Mouse (Mus musculus): ENCODE measurements at regions not wholly inside any gene's neighbourhood (a gene's known extent, or its start where the extent isn't known, plus 50 kb on each side); places are given as distances from the start of the nearest gene placed in this dataset.

DNA sequence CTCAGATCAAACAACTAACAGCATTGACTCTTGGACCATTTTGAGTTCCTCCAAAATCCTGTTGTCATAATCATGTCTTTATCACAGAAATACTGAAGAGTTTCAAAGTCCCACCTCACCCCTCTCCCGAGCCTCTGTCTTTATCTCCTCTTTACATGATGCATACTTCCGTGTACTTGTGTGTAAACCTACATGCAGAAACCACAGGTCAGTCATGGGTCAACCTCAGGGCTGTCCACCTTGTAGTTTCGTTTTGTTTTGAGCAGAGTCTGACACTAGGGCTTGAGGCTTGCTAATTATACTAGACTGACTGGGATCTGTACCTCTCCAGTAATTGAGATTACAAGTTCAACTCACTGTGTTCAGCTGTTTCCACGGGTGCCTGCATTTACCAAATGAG lies 348.4 kb upstream of the Acvr2a start:
- DNase-seq: no peak

DNA sequence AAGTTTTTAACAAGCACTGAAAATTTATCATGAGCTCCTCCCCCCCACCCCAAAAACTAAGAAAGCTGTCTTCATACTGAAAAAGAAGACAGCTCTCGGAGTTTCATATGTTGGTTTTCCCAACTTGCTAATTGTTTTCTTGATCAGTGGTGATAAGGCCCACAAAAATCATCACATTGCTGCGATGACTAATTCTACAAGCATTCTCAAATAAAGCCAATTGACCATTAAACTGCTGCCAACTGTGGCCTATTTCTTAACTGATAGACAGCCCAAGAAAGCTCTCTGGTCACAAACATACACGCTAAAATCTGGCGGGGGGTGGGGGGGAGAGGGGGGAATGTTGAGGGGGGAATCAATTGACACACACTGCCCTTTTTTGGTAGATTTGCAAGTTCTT lies 345.0 kb upstream of the Acvr2a start:
- no peak for DNase-seq

DNA sequence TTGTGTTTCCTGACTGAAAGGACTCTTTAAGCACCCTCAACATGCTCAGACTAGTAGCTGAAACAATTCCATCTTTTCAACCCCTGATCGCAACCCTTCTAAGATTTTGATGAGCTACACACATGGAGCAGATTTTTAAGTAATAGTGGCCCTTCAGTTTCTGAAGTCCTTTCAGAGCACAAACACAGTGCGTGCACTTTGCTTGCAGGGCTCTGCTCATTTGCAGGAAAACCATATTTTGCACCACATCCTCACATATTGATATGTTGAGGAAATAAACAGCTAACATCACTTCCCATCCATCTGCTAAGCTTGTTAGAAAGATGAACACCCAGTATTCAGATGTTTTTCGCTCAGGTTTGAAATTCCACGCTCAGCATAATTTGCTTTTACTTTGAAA lies 344.6 kb upstream of the Acvr2a start:
- DNase-seq: no peak

DNA sequence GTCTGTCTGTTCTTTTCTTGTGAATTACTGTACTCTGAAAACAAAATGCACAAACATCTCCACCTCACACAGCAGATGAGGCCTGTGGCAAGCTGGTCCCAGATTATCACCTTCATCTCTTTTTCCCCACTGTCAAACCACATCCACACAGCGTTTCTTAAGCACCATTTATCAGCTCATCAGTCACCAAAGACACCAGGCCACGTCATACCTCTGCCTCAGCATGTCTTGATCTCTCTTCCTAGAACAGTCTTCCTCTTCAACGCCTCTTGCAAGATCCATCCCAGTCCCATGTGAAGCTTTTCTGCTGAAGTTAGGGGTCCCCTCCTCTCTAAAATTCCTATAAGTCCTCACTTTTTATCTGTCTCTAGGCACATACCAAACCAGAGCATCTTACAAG lies 340.8 kb upstream of the Acvr2a start:
- DNase-seq: no peak

DNA sequence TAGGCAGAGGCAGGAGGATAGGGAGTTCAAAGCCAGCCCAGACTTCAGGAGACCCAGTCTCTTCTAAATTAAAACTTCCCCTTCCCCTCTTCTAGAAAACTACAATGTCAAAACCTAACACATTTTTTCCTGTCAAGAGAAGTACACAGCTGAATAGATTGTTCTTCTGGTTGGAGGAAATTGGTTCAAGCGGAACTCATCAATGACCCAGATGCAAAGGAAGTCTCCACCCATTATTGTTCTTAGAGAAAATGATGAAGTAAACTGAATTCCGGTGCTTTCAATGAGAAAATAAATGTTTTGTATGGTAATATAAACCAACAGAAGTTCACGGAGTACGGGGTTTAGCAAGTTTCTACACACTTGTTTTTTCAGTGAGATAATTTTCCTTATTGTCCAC lies 339.3 kb upstream of the Acvr2a start:
- no peak for DNase-seq

DNA sequence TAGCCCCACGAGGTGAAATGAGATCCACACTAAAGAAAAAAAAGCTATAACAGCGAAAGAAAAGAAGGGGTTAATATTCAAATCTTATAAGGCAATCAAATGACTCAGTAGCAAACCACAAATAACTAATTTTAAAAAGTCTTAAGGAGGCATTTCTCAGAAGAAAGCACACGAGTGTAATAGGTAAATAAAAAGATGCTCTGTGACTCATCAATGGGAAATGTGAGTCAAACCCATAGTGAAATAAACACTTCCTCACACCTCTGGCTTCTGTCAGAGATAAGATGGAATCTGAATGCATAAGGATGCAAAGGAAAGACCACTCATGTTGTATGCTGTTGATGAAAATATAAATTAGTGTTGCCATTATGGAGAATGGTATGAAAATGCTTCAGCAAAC lies 337.1 kb upstream of the Acvr2a start:
- DNase-seq: no peak

DNA sequence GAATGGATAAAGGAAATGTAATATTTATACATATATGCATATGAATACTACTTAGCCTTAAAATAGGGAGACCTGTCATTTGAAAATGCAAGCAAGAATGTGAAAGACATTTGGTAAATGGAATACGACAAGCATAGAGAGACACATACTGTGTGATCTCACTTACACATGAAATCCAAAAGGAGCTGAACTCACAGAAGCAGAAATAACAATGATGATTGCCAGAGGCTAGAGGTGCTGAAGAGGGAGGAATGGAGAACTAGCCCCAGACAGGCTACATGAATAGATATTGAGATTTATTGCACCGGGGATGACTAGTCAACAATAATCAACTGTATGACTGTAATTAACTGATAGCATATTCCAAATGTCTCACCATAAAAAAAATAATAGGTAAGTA lies 336.6 kb upstream of the Acvr2a start:
- no peak for DNase-seq

DNA sequence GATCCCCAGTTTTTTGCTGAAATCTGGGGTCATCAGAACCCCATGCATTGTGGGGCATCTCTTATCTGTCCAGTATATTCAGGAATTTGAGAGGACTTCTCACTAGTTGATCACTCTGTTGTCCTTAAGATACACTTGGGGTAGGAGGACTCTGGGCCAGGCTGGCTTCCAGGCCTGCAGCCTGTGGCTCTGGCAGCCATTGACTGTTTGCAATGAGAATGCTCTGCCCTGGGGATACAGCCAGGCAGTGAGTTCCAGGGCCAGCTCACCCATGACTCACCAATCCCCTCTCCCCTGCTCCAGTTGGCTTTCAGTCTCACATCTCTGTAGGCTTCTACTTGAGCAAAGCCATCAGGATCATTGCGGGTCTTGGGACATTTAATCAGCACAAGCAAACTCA lies 334.3 kb upstream of the Acvr2a start:
- peak in 1 of 2 experiments; percentile 34 for DNase-seq

DNA sequence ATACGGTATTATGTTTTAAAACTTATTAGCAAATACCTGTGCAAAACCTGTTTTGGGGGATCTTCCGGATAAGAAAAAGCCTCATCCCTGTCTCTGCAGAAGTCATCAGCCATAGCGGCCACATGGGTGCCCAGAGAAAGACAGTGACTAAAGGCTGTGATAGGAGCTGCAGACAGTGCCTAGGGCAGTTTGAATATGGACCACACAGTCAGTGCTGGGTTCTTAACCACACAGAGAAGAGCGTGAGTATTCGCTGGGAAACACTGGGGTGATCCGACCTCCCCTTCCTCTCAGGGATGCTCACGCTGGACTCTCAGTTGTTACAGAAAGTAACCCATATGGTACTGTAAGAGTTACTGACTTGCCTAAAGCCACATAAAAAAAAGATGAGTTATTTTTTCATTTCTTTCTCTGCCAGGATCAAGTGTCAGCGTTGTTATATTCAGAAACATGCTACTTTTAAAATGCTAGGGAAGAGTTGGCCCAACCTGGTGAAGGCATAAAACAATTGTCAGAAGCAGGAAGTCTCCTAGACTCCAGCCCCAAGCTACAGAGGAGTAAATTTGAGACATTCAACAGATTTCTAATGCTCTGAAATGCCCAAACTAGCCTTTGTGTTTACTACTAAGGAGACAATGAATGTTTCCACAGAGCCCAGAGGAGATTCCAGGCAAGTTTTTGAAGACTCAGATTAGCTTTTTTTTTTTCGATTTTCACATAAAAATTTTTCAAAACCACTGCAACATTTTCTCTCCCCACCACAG lies 333.3 kb upstream of the Acvr2a start:
- DNase-seq: no peak

DNA sequence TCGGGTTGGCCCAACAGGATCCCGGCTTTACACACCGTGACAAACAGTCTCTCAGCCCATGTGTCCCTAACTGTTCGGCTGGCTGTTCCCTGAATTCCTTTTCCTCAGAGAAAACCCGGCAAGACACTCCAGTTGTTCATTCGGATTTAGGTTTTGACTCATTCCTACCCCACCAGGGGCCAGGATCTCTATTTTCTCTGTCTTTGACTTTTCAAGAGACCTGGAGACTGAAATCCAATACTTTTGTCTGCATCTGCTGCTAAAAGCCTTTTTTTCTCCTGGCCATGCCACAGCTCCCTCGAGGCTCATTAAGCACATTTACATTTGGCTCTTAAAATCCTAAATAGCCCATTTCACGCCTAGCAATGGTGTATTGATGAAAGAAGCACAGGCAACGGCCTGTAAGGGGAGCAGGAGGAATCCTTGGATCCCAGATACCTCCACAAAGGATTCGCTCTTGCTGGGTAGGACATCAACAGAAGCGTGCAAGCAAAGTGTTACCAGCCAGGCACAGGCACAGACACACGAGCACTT lies 332.6 kb upstream of the Acvr2a start:
- peak; percentile 7 to 9 for DNase-seq

DNA sequence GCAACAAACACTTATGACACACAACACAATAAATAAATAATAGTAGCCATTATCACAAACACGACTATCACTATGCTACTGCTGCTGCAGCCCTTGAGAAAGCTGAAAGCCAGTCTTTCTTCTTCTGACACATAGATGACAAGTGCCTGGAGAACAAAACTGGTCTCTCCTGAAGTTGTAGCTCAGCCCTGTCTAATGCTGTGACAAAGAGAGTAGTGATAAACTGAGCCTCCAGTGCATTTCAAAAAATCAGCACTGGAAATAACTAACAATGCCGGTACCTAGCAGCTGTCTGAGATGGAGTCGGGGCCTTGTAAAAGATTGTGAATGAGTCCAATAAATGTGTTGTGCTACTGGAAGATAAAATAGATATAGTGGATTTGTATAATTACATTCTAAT lies 320.3 kb upstream of the Acvr2a start:
- no peak for DNase-seq

DNA sequence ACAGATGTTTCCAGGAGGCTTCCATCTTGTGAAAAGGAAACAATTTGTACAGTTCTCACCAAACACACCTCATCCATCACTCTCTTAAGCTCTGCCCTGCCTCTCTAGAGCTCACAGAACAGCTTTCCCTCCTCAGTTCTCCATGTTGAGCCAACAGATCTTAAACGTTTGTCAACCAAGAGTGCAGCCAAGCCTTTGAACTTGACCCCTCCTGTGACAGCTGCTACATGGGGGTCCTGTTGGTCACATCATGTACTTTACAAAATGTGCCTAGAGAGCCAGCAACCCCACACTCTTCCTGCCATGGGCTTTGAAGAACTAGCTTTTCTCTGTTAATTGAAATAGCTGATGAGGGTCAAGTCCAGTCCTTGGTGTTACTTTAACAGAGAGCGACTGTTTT lies 319.8 kb upstream of the Acvr2a start:
- DNase-seq: no peak

DNA sequence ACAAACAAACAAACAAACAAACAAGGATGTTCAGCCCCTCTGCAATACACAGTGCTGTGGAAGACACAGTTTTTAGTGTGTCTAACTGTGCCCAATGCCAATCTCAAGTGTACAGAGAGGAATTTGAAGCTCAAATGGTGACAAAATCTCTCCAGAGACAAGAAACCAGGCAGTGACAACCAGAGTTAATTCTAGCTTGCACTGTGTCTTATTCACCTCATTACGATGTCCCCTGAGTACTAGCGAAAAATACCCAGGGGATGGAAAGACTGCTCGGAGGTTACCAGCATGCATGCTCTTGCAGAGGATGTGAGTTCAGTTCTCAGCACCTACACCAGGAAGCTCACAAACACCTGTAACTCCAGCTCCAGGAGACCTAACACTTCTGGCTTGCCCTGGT lies 319.3 kb upstream of the Acvr2a start:
- no peak for DNase-seq

DNA sequence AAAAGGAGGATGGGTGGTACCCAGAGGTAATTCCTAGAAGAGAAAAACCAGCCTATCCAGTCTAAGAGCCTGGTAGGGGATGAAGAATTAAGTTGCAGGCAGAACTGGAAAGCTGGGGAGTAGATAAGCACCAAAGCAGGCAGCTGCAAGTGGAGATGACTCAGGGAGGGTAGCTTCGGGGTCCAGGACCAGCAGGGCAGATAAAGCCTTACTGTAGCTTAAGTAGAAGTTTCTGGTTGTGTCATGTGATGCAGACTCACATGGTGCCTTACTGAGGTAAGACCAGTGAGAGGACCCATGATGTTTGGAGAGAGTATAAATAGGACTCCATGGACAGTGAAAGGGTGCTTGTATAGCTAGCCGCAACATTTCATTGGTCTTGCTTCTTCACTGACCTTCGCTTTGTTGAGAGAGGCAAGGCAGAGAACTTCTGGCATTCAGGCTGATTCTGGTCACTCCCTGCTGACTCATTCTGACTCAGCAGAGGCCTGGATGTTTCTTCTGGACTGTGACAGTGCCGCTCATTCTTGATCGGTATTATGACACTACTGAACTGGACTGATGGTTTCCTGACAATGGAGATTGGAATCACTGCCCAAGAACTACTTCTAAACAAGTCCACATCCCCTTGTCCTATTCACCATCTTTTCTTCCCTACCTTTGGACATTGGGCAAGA lies 315.7 kb upstream of the Acvr2a start:
- DNase-seq: no peak

DNA sequence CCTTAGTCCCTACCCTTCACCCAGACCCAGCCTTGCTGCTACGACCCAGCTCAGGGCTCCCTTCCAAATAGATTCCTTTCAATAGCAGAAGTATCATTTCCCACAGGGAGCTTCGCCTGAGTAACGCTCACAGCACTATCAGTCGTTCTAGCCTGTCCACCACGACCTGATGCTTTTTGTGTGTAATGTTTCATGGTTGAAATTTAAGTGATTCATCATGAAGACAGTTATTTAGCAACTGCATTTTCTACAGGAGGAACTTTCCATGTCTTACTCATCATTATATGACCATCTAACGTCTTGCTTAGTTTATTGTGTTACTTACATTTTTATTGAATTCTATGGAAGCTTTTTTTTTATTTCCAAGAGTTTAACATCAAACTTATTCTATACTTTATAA lies 314.5 kb upstream of the Acvr2a start:
- no peak for DNase-seq

DNA sequence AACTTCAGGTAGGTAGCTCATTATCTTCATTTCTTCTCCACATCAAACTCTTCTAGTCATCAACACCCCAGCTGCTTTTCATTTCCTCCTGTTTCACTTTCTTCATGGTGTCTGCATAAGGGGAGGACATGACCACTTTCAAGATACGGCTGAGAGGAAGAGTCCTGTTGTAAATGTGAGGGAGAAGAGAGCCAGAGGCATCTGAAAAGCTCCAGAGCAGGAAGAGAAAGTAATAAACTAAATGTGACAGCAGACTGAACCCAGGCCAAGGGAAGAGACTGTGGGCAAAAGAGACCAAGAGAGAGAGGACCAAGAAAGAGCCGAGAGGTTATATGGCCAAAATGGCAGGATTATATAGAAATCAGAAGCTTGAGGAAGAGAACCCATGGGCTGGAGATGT lies 312.5 kb upstream of the Acvr2a start:
- DNase-seq: no peak

DNA sequence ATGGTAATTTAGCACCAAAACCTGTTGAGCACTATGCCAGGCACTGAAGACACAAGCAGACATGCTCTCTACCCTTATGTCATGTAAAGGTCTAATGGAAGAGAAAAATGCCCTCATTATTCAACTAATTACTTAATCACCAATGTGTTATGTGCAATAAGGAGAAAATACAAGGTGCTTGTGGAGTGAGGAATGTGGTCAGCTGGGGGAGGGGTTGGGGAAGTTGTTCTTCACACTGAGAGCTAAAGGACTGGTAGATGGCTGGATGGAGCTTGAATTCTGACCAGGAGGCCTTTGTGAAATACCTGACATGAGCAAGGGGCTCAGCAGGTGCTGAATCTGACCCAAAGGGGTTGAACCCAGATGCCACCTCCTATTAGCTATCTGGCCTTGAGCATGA lies 300.1 kb upstream of the Acvr2a start:
- DNase-seq: no peak

DNA sequence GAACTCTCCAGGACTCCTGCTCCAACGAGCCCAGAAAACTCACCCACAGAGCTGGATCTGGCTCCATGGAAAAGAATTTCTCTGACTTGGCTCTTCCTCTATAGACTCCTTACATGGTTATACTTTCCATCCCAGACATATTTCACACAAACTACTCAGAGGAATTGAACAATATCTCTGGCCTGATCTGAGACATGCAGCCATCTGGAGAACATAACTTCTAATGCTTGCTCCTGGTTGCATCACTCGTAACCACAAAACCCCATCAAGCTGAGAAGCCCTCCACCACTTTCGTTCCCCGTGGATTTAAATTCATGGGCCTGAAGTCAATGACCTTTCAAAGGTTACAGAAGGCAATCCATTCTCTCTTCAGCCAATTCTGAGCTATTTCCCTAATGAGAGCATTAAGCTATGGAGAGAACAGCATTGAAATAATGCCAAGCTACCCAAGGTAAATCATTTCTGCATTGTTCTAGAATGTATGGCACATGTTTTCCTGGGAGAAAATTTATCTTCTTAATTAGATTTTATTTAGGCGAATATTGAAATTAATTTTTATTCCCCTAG lies 294.0 kb upstream of the Acvr2a start:
- no peak for DNase-seq

DNA sequence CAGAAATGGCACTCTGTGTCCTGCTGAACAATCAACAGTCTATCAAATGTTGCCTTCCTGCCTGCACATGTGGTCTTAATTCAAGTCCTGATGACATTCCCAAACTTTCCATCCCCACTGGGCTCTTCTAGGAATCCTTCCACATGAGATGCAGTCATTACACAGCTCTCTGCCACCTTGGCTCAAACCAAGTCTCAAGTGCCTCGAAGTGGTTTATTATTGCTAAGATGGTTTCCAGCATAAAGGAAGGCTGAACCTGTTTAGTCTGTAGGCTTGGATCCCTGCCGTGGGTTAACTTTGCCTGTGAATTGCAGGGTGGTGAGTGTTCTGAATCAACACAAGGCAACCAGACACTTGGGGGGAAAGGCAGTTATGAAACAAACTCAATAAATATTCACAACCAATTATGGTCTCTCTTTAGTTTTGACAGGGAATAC lies 293.4 kb upstream of the Acvr2a start:
- no peak for DNase-seq

DNA sequence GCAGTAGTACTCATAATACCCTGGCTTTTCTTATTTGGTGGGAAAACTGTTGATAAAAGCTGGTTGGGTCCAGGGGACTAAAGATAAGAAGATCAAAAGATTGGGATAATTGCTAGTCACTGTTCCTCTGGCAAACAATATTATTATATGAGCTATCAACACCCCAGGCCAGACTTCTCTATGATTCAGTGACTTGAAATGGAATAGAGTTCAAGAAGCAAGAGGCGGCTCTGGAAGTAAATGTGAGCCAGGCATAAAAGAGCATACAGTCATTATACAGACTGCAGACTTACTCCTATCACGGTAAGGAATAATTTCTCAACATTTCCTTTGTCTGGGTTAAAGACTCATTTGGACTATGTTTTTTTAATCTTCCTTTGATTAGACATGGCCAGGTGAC lies 278.5 kb upstream of the Acvr2a start:
- no peak for DNase-seq

DNA sequence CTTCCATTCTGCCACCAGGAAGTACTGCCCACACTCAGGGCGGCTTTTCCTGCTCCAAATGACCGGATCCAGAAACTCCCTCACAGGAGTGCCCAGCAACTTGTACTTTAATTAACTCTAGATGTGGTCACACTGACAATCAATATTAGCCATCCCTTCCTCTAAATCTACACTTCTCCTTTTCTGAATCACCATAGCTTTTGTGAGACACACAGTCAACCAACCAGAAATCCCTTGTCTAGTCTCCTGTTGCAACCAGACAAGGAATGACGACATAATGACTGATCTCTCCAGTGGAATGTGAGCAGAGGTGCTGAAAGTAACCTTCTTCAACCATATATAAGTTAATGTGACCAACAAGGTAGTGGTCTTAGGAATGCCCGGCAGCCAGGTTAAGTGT lies 277.0 kb upstream of the Acvr2a start:
- DNase-seq: no peak

DNA sequence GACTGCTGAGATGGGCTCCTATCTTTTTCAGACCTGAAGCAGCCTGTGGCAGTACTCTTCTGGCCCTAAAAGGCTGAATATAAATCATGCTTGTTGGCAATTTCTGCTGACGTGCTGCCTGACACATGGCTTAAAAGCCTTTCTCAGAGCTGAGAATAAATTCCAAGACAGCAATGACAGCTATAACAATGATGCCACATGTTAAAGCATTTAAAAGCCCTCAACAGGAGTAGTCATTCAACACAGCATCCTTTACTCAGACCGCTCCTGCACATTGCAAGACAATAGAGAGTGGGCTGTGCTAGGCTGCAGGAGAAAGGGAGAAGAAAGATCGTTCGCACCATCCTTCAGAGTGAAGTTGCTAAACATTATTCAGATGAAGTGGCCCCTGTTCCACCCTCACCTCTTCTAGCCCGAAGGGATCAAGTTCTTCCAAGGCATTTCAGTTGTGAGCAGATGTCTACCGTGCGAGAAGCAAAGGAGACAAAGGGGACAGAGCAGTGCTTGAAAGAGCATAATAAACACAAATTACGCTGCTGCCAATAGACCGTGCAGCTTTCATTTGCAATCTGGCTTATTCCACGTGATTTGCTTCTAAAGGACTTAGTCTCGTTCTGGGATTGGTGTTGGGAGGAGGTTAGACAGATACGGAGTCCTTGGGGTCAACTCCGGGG lies 275.1 kb upstream of the Acvr2a start:
- DNase-seq: peak; percentile 26 to 33

DNA sequence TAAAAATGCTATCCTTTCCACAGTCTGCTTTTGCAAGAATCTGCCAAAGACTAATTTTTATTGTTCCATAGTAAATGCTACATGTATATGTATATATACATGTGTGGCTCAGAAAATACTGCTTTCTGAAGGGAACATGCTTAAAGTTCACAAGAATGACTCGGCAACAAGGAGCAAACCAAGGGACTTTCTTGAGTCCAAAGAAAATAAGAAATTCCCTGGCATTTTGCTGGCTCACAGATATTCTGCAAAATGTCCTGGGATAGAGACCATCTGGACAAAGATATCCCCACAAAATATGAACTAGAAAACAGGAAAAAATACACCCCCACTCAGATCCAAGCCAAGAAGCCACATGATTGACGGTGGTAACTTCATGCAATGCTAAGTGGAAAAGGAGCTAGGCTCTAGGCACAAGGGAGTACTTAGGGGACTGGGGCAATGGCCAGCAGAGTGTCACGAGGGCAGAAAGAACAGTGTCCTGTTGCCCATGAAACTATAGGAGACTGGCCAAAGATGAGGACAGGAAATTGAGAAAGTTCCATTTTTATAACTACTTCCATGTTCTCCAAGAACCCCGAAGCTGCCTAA lies 274.3 kb upstream of the Acvr2a start:
- peak; percentile 22 to 39 for DNase-seq

All from cerebellum, postnatal 10 days (tissue).